Mouse (Mus musculus): Measurements from ENCODE around the gene Prkce. TPM values are rescaled to one million over a fixed set of nuclear protein-coding genes. Genes with fewer than 3 reads are reported as not detected.

The Prkce gene
- polyA plus RNA-seq, 1 experiment from 2014 or later = 6.7 TPM

DNA sequence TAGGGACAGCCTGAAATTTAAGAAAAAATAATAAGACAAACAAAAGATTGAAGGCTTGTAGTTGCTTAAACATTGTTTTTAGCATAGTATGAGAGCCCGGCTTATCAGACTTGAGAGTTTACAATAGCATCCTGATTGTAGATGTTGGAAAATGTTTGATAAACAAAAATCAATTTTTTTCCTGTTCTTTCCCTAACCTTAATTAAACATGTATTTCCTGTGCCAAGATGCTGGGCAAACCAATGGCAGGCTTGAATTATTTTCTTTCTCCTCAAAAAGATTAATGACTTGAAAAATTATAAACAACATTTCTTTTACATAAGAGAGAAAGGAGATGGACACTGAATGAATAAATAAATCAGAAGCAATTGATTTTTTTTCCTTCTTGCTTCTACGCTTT, 187.7 kb downstream of the Prkce start:
- Histone ChIP-seq H3K27me3 (no peaks in the 10 kb centered on the region), H3K4me1 (peaks cover 48% of the 10 kb centered on the region), H3K36me3 (no peaks in the 10 kb centered on the region), H3K4me3 (no peak overlapping the region), H3K4me2 (replicated peaks) (no peak overlapping the region), H3K9ac (no peak overlapping the region), H3K9me3 (no peaks in the 10 kb centered on the region), H3K27ac (no peak overlapping the region)
- ATAC-seq (ENCODE audit: low FRiP score, low read depth) = no peak
- 85% methylated on average over 2 of the region's 2 CpGs for WGBS

DNA sequence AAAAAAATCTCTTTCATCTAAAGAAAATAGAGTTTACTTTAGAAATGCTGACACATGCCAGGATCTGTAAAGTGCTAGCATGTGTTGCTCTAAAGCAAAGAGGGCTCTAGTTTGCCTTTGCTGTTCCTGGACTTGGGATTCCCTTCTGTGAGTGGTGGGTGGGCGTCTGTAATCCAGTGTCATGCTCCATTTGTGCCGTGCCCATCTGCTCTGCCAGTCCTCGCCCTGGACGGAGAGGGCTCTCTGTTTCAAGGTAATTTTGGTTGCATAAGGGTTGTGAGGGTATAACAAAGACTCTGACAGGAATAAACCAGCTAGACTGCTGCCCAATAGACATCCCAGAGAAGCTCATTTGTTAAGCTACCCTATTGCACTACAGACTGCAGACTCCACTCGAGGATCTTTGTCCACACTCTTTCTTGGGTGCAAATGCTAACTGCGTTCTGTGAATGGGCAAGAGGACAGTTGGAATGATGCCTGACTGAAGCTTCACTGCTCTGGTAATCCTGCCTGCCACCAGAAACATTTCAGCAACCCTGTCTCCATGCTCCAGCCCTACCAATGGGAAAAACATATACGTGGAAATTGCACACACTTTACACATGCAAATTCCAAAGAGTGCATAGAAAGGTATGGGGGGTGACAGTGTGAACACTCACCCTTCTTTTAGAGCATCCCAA, 188.3 kb downstream of the Prkce start:
- H3K4me3 ChIP-seq = no peak overlapping the region
- no peak overlapping the region for H3K4me2 ChIP-seq (replicated peaks)
- ATAC-seq (ENCODE audit: low FRiP score, low read depth) = no peak
- H3K27ac ChIP-seq = no peak overlapping the region
- no peaks in the 10 kb centered on the region for H3K27me3 ChIP-seq
- WGBS = 71% methylated on average over 7 of the region's 7 CpGs
- H3K36me3 ChIP-seq = no peaks in the 10 kb centered on the region
- H3K9me3 ChIP-seq = no peaks in the 10 kb centered on the region
- H3K9ac ChIP-seq = no peak overlapping the region
- H3K4me1 ChIP-seq = peaks cover 42% of the 10 kb centered on the region

DNA sequence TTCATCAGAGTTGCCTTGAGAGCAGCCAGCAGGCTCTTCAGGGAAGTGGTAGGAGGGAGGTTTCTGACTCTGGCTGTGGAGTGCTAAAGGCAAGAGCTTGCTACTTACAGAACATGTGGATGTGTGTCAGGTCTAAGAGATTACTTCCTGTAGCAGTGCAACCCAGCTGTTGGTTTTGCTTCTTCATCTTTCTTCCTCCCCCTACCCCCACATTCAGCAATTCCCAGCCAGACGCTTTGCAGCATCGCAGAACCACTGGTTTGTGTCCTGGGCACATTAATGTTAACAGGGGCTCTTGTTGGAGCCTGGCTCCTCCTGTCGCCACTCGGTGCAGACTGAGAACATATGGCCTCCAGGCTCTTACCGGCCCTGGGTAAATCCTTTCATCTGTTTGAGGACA, 190.8 kb downstream of the Prkce start:
- H3K27ac ChIP-seq = 0 out of 2 replicates have a peak overlapping the region, but pooled peaks have one; percentile 7
- no peaks in the 10 kb centered on the region for H3K27me3 ChIP-seq
- H3K4me1 ChIP-seq = peaks cover 21% of the 10 kb centered on the region
- no peaks in the 10 kb centered on the region for H3K36me3 ChIP-seq
- no peak overlapping the region for H3K4me2 ChIP-seq (replicated peaks)
- no peaks in the 10 kb centered on the region for H3K9me3 ChIP-seq
- 4% methylated on average over 5 of the region's 5 CpGs for WGBS
- peak; percentile 51; the same call in 1 of the 2 replicates for ATAC-seq (ENCODE audit: low FRiP score, low read depth)
- H3K4me3 ChIP-seq = no peak overlapping the region
- no peak overlapping the region; the same call in 1 of the 2 replicates for H3K9ac ChIP-seq

DNA sequence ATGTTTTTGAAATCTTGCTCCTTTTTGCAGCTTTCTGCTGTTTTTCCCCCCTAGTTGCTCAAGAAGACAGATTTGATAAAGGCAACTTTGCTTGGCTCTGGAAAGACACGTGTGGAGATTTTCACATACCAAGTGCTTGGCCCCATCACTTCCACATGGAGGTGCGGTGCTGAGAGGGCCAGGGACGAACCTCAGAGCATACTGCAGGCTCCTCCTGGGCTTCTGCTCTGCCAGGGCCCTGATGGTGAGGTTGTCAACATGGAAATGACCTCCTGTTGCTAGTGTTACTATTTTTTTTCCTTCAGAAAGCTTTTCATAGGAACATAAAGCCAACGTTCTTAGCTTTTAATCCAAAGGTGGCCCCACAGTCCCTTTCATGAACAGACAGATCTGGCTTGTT, 191.3 kb downstream of the Prkce start:
- H3K27me3 ChIP-seq = no peaks in the 10 kb centered on the region
- H3K9me3 ChIP-seq = no peaks in the 10 kb centered on the region
- no peak overlapping the region for H3K4me2 ChIP-seq (replicated peaks)
- H3K4me1 ChIP-seq = peaks cover 17% of the 10 kb centered on the region
- H3K4me3 ChIP-seq = no peak overlapping the region
- no peak overlapping the region; the same call in 1 of the 2 replicates for H3K9ac ChIP-seq
- WGBS = 10% methylated on average over 4 of the region's 4 CpGs
- ATAC-seq (ENCODE audit: low FRiP score, low read depth) = no peak
- H3K27ac ChIP-seq = 0 out of 2 replicates have a peak overlapping the region, but pooled peaks have one; percentile 7
- no peaks in the 10 kb centered on the region for H3K36me3 ChIP-seq

DNA sequence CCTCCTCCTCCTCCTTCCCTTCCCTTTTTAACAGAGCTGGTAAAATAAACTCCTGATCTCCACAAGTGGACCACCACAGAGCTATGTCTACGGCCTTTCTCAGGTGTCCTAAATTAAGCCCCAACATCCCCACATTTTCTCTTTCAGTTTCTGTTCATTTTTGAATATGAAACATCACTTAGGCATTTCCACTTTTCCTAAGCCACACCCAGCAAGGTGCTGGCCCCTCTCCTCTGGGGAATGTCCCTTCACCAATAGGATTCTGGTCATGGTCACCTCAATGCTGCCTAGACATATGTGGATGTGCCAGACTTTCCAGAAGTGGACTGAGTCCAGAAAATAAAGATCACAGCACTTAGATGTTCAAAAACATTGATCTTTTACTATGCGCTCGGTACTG, 193.3 kb downstream of the Prkce start:
- no peak overlapping the region for H3K4me3 ChIP-seq
- peaks cover 27% of the 10 kb centered on the region for H3K4me1 ChIP-seq
- no peak overlapping the region for H3K27ac ChIP-seq
- no peaks in the 10 kb centered on the region for H3K27me3 ChIP-seq
- WGBS = 93% methylated on average over 3 of the region's 3 CpGs
- no peaks in the 10 kb centered on the region for H3K36me3 ChIP-seq
- ATAC-seq (ENCODE audit: low FRiP score, low read depth) = no peak
- no peak overlapping the region for H3K4me2 ChIP-seq (replicated peaks)
- no peaks in the 10 kb centered on the region for H3K9me3 ChIP-seq
- H3K9ac ChIP-seq = no peak overlapping the region

DNA sequence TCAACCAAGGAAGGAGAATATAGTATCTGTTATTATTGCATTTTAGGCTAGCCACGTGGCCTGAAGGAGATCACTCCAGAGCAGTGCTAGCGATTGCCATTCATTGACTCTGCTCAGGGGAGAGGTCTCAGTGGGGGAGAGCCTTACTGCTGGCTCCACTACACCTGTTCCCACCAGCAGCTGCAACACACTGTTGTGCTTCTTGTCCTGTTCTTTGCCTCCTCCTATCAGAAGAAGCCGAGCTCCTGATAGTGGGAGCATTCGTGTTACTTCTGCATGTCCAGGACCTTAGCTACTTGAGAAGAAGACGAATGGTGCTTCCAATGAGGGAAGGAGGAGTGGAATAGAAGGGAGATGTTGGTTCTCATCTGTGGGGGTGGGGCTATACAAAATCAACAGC, 195.8 kb downstream of the Prkce start:
- no peak for ATAC-seq (ENCODE audit: low FRiP score, low read depth)
- no peaks in the 10 kb centered on the region for H3K27me3 ChIP-seq

DNA sequence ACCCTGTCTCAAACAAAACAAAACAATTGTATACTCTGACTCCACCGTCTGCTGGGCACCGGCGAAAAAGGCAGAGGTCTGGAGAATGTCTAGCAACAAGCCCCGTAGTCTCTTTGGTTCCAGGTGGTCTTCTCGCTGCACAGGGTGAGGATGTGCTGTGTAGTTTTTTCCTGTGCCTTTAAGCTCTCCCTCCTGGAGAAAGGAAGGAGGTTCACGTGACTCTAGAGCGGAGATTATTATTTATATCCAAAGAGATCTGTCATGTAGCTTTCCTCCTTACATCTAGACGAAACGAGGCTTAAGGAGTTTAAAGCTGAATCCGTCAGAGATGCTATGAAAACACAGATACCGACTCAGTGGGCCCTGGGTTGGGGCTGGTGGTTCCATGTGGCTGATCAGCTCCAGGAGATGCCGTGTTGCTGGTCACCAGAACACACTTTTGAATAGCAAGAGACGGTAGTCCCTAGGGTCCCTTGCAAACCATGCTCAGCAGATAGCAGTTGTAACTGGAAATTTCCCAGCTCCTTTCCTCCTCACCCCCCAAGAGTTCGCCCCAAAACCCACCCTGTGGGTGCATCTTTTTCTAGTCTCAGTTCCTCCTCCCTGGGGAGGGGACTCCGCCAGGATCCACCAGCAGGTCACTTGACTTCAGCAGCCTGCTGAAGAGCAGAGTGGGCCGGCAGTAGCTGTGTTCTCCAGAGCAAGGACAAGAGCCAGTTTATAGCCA, 196.9 kb downstream of the Prkce start:
- ATAC-seq (ENCODE audit: low FRiP score, low read depth) = no peak
- Histone ChIP-seq H3K36me3 (no peaks in the 10 kb centered on the region), H3K9me3 (no peaks in the 10 kb centered on the region), H3K27me3 (no peaks in the 10 kb centered on the region), H3K4me1 (peaks cover 23% of the 10 kb centered on the region), H3K4me2 (replicated peaks) (no peak overlapping the region), H3K27ac (no peak overlapping the region), H3K4me3 (no peak overlapping the region), H3K9ac (no peak overlapping the region)
- WGBS = 62% methylated on average over 16 of the region's 16 CpGs

More for the DNA sequence above, 195.8 kb downstream of the Prkce start:
- H3K9ac ChIP-seq = no peak overlapping the region
- H3K27ac ChIP-seq = no peak overlapping the region
- no peak overlapping the region for H3K4me3 ChIP-seq
- peaks cover 32% of the 10 kb centered on the region for H3K4me1 ChIP-seq
- H3K9me3 ChIP-seq = no peaks in the 10 kb centered on the region
- no peak overlapping the region for H3K4me2 ChIP-seq (replicated peaks)
- no peaks in the 10 kb centered on the region for H3K36me3 ChIP-seq
- 61% methylated on average over 5 of the region's 5 CpGs for WGBS

DNA sequence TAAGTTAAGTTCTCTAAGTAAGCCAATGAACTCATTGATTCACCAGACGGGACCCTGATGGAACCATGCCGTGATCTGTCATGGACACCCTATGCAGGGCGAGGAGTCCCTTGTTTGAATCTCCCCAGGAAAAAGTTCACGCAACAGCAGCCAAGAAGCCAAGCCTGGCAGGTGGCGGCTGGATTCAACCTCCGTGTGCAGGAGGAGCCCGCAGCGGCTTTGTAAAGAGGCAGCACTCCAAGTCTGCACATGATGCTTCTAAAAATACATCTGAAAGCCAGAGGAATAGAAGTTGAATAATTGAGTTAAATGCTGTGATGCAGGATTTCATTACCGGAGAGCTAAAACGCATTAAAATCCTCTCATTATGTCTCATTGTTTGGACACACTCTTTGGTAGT, 199.3 kb downstream of the Prkce start:
- Histone ChIP-seq H3K4me1 (peaks cover 42% of the 10 kb centered on the region), H3K36me3 (no peaks in the 10 kb centered on the region), H3K27ac (no peak overlapping the region), H3K4me3 (no peak overlapping the region), H3K27me3 (no peaks in the 10 kb centered on the region), H3K9ac (no peak overlapping the region), H3K9me3 (no peaks in the 10 kb centered on the region), H3K4me2 (replicated peaks) (no peak overlapping the region)
- no peak for ATAC-seq (ENCODE audit: low FRiP score, low read depth)
- WGBS = 81% methylated on average over 10 of the region's 10 CpGs

DNA sequence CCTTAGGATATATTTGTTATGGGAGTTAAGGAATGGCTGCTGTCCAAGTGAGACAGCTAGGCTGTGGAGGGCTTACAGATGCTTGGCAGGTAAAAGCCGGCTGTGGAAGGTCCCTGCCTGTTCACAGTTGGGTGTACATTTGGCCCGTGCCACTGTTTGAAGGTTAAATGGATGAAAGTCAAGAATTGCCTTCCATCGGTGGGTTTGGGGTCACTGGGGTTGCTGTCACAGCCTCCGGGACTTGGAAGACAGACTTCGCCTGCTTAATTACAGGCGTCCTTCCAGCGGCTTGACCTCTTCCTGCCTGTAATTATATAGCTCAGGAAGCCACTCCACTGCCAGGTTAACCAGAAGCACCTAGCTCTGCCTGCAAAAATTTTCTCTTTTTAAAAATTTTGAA, 200.1 kb downstream of the Prkce start:
- H3K4me3 ChIP-seq = no peak overlapping the region
- H3K27ac ChIP-seq = no peak overlapping the region
- H3K4me1 ChIP-seq = peaks cover 42% of the 10 kb centered on the region
- no peak overlapping the region for H3K9ac ChIP-seq
- no peaks in the 10 kb centered on the region for H3K9me3 ChIP-seq
- no peaks in the 10 kb centered on the region for H3K27me3 ChIP-seq
- no peaks in the 10 kb centered on the region for H3K36me3 ChIP-seq
- no peak overlapping the region for H3K4me2 ChIP-seq (replicated peaks)
- 9% methylated on average over 7 of the region's 7 CpGs for WGBS
- ATAC-seq (ENCODE audit: low FRiP score, low read depth) = no peak

DNA sequence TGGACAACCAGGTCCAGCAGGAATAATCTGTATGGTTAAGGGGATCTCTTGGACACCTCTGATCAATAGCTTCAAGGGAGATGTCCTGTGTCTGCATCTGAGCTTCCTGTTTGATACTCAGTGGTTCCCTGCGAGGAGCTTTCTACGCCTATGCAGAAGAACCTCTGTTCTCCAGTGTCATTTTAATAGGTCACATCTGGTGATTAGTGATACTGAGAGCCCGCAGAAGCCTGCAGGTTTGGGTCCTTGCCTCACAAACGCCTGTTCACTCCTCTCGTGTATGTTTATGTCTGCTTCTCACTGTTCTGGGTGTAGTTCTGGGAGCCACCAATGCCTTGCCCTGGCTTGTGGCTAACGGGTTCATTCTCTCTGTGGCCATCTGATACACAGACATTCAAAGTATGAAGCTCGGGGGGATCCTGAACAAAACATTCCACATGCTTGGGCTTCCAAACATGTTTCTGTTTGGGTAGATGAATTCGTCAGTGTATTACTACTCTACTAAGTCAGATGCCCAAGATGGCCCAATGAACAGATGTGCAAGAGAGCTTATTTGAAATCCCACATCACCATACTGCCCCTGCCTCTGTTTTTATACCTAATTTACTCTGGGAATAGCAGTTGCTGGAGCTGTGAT, 202.6 kb downstream of the Prkce start:
- 44% methylated on average over 8 of the region's 8 CpGs for WGBS
- Histone ChIP-seq H3K4me2 (replicated peaks) (no peak overlapping the region), H3K36me3 (no peaks in the 10 kb centered on the region), H3K9me3 (no peaks in the 10 kb centered on the region), H3K4me3 (no peak overlapping the region), H3K4me1 (peaks cover 39% of the 10 kb centered on the region), H3K27me3 (no peaks in the 10 kb centered on the region), H3K9ac (no peak overlapping the region), H3K27ac (no peak overlapping the region)
- no peak for ATAC-seq (ENCODE audit: low FRiP score, low read depth)

DNA sequence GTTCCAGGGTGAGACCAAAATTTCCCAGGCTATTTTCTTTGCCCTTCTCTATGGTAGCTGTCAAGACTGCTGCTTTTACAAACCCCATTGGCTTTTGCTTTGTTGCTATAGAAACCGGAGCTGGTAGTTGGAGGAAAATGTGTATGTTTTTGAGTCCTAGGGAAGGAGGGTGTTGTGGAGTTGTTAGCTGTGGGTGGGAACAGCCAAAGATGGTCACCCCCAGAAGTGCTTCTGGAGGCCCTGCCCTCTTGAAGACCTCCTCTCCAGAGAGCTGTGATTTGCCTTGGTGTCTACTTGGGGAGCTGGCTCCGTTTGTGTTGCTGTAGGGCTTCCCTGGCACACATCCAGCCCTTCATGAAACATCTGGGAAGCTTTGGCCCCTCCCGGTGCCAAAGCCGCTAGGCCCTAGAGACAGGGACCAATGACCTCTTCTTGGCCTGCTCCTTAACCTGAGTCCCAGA, 203.5 kb downstream of the Prkce start:
- H3K4me1 ChIP-seq = peaks cover 42% of the 10 kb centered on the region
- WGBS = 43% methylated on average over 4 of the region's 4 CpGs
- H3K4me3 ChIP-seq = no peak overlapping the region
- no peaks in the 10 kb centered on the region for H3K36me3 ChIP-seq
- H3K27me3 ChIP-seq = no peaks in the 10 kb centered on the region
- no peaks in the 10 kb centered on the region for H3K9me3 ChIP-seq
- peak; percentile 35; the same call in 1 of the 2 replicates for ATAC-seq (ENCODE audit: low FRiP score, low read depth)
- no peak overlapping the region for H3K27ac ChIP-seq
- no peak overlapping the region for H3K4me2 ChIP-seq (replicated peaks)
- H3K9ac ChIP-seq = no peak overlapping the region

DNA sequence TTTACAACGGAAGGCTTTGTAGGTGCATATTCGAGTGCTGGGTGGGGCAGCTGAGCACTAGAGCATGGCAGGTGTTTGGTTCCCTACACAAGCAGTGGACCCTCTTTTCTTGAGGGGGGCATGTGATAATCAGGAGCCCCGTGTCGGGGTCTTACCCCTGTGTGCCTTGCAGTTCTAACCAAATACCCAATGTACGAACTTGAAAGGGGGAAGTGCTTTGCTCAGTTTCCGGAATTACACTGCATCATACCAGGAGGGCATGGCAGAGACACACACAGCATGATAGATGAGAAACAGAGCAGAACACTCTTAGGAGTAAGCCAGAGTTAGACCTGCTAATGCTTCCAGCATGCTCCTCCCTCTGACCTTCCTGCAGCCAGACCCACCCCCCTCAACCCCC, 208.8 kb downstream of the Prkce start:
- H3K4me3 ChIP-seq = no peak overlapping the region
- WGBS = 80% methylated on average over 6 of the region's 6 CpGs
- no peaks in the 10 kb centered on the region for H3K9me3 ChIP-seq
- no peaks in the 10 kb centered on the region for H3K36me3 ChIP-seq
- no peaks in the 10 kb centered on the region for H3K27me3 ChIP-seq
- no peak overlapping the region for H3K9ac ChIP-seq
- no peak for ATAC-seq (ENCODE audit: low FRiP score, low read depth)
- no peak overlapping the region for H3K27ac ChIP-seq
- no peak overlapping the region for H3K4me2 ChIP-seq (replicated peaks)
- H3K4me1 ChIP-seq = peaks cover 46% of the 10 kb centered on the region
